Mouse (Mus musculus) hindbrain, embryonic 13.5 days (tissue): ENCODE measurements around the gene Prps1. TPM values are rescaled to one million over a fixed set of nuclear protein-coding genes. Genes with fewer than 3 reads are reported as not detected.
A peak's percentile ranks its signal among the peaks of the same experiment; 100 is the strongest.
"Not testable (repeated sequence)": the region's sequence is repeated elsewhere in the genome, so short reads cannot be mapped to it uniquely, and the experiment has no call there.

Experiments
- ATAC-seq: fragments of 200-750 bp; cut with Nextera tagmentation; 2 replicates; pipeline ENCODE4 v1.8.0; 2017; ENCODE audit warnings: moderate TSS enrichment; ENCODE audit not compliant: low FRiP score
- H3K27ac ChIP-seq: fragments of 300-500 bp; sonication (generic); 2 replicates; pipeline ENCODE4 v1.5.1; 2015; ENCODE audit warnings: inconsistent platforms, mild to moderate bottlenecking, moderate library complexity
- H3K27me3 ChIP-seq: fragments of 300-500 bp; sonication (generic); 2 replicates; pipeline ENCODE4 v1.6.1; 2015; ENCODE audit warnings: mild to moderate bottlenecking, inconsistent platforms
- H3K36me3 ChIP-seq: fragments of 300-500 bp; sonication (generic); 2 replicates; pipeline ENCODE4 v1.6.1; 2015; ENCODE audit warnings: mild to moderate bottlenecking, inconsistent platforms
- H3K4me1 ChIP-seq: fragments of 300-500 bp; sonication (generic); replicated peaks from 2 replicates; pipeline ENCODE4 v1.6.1; 2015; ENCODE audit warnings: inconsistent platforms
- H3K4me2 ChIP-seq: fragments of 300-500 bp; sonication (generic); 2 replicates; pipeline ENCODE4 v1.6.1; 2015; ENCODE audit warnings: inconsistent platforms, mild to moderate bottlenecking, moderate library complexity
- H3K4me3 ChIP-seq: fragments of 300-500 bp; sonication (generic); 2 replicates; pipeline ENCODE4 v1.5.1; 2015; ENCODE audit warnings: mild to moderate bottlenecking, inconsistent platforms
- H3K9ac ChIP-seq: fragments of 300-500 bp; sonication (generic); 2 replicates; pipeline ENCODE4 v1.6.1; 2015; ENCODE audit warnings: mild to moderate bottlenecking, inconsistent platforms
- H3K9me3 ChIP-seq: fragments of 300-500 bp; sonication (generic); 2 replicates; pipeline ENCODE4 v1.6.1; 2016; ENCODE audit warnings: inconsistent platforms
- WGBS: fragments of 180-500 bp; shearing (Covaris S2); methylation state at CpG from one replicate; pipeline ENCODE4 v1.1.7; 2015; 5-methylcytosine and 5-hydroxymethylcytosine counted together
- polyA plus RNA-seq: library from polyadenylated mRNA; unstranded; fragments of >200 nt; fragmentation: Nextera tagmentation; extraction: Ambion mirVana; gene quantifications from 2 replicates; pipeline ENCODE4 v1.2.1, GENCODE M21; 2015

The Prps1 gene
- polyA plus RNA-seq, 1 experiment from 2014 or later: 65.6 TPM

DNA sequence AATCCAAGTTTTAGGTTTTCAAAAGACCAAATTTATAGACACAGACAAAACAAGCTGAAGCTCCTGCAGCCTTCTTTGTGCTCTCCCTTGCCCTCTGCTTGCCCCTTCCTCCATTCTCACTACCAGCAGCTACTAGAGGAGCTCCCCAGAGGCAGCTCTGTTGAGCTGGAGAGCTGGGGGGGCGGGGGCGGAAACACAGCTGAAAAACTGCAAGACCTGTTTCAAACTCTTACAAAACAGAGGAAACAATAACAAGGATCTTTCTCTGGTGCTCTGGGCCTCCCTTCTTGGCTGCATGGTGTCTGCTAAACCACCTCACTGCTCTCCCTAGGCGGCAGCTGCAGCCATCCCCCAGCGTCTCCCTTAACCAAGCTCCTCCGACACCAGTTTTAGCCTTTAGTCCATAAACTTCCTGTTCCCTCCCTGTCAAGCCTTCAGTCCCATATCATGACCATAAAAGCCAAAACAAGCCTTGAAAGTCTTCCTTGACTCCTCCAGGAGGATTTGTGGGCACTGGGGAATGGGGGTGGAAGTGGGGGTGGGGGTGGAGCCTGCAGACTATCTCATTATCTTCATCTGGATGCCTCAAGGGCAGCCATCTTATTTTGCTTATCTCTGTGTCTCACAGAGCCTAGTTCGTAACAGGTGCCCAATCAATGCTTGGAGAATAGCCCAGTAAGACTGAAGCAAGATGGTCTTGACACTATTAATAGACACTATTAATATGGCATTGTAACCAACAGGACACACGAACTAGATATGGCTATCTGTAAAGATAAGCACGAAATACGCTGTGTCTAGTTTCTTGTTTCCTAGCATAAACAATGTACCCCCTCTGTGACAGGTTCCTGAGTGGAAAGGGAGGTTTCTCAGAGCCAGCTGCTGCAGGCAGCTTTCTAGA is 45.2 kb downstream of the Prps1 start:
- H3K4me1 ChIP-seq: no peaks in the 10 kb centered on the region
- 73% methylated on average over 9 of the region's 9 CpGs for WGBS
- H3K9ac ChIP-seq: no peak overlapping the region
- peaks cover 33% of the 10 kb centered on the region; the same call in 1 of the 2 replicates for H3K27me3 ChIP-seq
- ATAC-seq: no peak
- no peaks in the 10 kb centered on the region for H3K9me3 ChIP-seq
- H3K36me3 ChIP-seq: no peaks in the 10 kb centered on the region
- no peak overlapping the region for H3K27ac ChIP-seq
- no peak overlapping the region for H3K4me2 ChIP-seq
- no peak overlapping the region for H3K4me3 ChIP-seq

DNA sequence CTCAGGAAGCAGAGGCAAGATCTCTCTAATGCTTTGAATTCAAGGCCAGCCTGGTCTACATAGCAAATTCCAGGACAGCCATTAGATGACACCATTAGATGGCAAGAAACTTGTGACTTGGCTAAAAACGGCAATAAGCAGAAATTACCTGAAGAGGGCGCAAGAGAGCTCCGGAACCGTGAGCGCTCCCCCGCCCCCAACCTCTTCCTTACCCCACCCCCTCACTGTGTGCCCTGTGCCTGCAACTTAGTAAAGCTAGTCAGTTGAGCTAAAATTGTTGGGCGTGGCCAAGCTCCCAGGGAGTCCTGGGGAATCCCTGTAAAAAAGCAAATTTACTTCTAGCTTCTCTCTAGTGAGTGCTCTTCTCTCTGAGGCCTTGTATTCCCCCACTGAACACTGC is 47.5 kb downstream of the Prps1 start:
- no peaks in the 10 kb centered on the region for H3K9me3 ChIP-seq
- no peaks in the 10 kb centered on the region for H3K36me3 ChIP-seq
- ATAC-seq: no peak
- no peak overlapping the region for H3K4me3 ChIP-seq
- no peak overlapping the region for H3K9ac ChIP-seq
- H3K4me1 ChIP-seq: no peaks in the 10 kb centered on the region
- H3K27ac ChIP-seq: no peak overlapping the region
- WGBS: 10% methylated on average over 7 of the region's 7 CpGs
- peaks cover 42% of the 10 kb centered on the region; the same call in 1 of the 2 replicates for H3K27me3 ChIP-seq
- H3K4me2 ChIP-seq: no peak overlapping the region

DNA sequence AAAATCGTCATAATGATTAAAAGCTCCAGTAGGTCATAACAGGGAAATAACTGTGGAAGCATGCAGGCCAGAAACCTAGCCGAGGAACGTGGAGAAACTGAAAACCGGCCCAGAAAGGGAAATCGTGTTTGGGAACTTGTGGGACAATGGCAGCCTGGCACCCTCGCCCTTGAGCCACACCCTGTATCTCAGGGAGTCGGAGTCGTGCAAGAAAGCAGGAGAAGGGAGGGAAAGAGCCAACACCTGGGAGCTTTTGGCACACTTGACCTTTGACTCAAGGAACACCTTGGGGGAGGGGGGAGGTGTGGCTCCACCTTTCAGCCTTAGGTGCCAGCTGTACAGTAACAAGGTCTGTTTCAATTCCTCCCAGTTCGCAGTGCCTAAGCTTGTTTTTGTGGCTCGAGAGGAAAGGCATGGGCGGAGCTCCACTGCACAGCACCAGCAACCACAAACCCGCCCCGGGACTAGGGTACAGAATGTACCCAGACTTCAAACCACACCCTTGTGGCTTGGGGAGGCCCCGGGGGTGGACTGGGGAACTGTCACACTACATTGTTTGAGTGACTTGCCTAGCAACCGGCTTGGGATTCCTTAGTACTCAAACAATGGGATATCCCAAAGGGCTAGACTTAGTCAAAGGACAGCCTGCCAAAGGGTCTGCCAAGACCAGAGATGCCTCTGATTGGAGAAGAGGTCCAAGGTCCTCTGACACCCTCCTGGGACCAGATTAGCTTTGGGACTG is 49.3 kb downstream of the Prps1 start:
- H3K27ac ChIP-seq: no peak overlapping the region
- no peak overlapping the region for H3K4me2 ChIP-seq
- peaks cover 51% of the 10 kb centered on the region for H3K27me3 ChIP-seq
- 40% methylated on average over 15 of the region's 15 CpGs for WGBS
- no peak overlapping the region for H3K4me3 ChIP-seq
- H3K9me3 ChIP-seq: no peaks in the 10 kb centered on the region
- H3K36me3 ChIP-seq: no peaks in the 10 kb centered on the region
- no peak overlapping the region for H3K9ac ChIP-seq
- peak; percentile 43; the same call in 1 of the 2 replicates for ATAC-seq
- H3K4me1 ChIP-seq: no peaks in the 10 kb centered on the region

DNA sequence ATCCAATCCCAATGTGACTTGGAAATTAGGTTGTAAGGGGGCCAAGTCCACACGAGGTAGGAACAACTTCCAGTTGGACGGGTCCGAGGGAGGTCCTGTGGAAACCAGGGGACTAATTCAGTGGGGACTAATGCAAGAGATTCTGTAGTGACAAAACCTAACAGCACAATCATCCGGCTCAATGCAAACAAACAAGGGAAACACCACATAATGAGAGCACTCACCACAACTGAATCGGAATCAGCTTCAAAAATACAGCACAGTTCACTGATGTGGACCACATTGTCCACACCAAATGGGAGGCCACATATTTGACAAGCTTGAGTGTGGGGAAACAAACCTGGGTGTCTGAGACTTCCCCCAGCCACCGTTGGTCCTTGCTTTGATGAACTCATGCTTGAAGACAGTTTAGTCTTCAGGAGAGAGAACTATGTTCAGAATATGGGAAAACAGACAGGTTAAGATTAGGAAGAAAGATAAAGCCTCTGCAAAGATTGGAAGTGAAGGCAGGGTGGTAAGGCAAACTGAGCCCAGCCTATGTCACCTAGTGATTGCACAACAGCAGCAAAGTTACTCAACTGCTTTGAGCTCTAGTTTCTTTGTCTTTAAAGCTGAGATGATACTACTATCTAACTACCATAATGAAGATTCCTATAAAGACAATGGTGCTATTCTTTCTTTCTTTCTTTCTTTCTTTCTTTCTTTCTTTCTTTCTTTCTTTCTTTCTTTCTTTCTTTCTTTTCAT is 50.2 kb downstream of the Prps1 start:
- ATAC-seq: no peak
- Histone ChIP-seq H3K4me3 (no peak overlapping the region), H3K4me2 (no peak overlapping the region), H3K9me3 (no peaks in the 10 kb centered on the region), H3K4me1 (no peaks in the 10 kb centered on the region; the same call in 1 of the 2 replicates), H3K36me3 (no peaks in the 10 kb centered on the region), H3K27me3 (peaks cover 53% of the 10 kb centered on the region), H3K27ac (no peak overlapping the region), H3K9ac (no peak overlapping the region)
- 63% methylated on average over 6 of the region's 6 CpGs for WGBS

GRCm38 (mm10) chrX:140507377-140507776 is 51.0 kb downstream of the Prps1 start:
- no peak for ATAC-seq
- Histone ChIP-seq H3K27ac (no peak overlapping the region), H3K4me2 (no peak overlapping the region), H3K36me3 (no peaks in the 10 kb centered on the region), H3K9ac (no peak overlapping the region), H3K9me3 (no peaks in the 10 kb centered on the region), H3K4me3 (no peak overlapping the region), H3K4me1 (peaks cover 4% of the 10 kb centered on the region), H3K27me3 (peaks cover 55% of the 10 kb centered on the region)
- whole genome bisulfite sequencing: 89% methylated on average over 1 of the region's 1 CpGs

- not testable (repeated sequence) for H3K36me3 ChIP-seq, H3K27ac ChIP-seq, H3K4me2 ChIP-seq, H3K9me3 ChIP-seq, H3K9ac ChIP-seq, H3K4me3 ChIP-seq, H3K4me1 ChIP-seq, ATAC-seq
- WGBS: 88% methylated on average over 4 of the region's 4 CpGs
- H3K27me3 ChIP-seq: peaks cover 65% of the 10 kb centered on the region
These were observed 52.4 kb downstream of the Prps1 start for GRCm38 (mm10) chrX:140508791-140509190.

- H3K36me3 ChIP-seq: no peaks in the 10 kb centered on the region
- H3K4me3 ChIP-seq: no peak overlapping the region
- peaks cover 72% of the 10 kb centered on the region for H3K27me3 ChIP-seq
- H3K27ac ChIP-seq: no peak overlapping the region
- H3K4me2 ChIP-seq: no peak overlapping the region
- no peak overlapping the region for H3K9ac ChIP-seq
- WGBS: 47% methylated on average over 6 of the region's 6 CpGs
- H3K4me1 ChIP-seq: peaks cover 4% of the 10 kb centered on the region
- H3K9me3 ChIP-seq: no peaks in the 10 kb centered on the region
- no peak for ATAC-seq
These were observed 53.4 kb downstream of the Prps1 start for GRCm38 (mm10) chrX:140509817-140510216.

DNA sequence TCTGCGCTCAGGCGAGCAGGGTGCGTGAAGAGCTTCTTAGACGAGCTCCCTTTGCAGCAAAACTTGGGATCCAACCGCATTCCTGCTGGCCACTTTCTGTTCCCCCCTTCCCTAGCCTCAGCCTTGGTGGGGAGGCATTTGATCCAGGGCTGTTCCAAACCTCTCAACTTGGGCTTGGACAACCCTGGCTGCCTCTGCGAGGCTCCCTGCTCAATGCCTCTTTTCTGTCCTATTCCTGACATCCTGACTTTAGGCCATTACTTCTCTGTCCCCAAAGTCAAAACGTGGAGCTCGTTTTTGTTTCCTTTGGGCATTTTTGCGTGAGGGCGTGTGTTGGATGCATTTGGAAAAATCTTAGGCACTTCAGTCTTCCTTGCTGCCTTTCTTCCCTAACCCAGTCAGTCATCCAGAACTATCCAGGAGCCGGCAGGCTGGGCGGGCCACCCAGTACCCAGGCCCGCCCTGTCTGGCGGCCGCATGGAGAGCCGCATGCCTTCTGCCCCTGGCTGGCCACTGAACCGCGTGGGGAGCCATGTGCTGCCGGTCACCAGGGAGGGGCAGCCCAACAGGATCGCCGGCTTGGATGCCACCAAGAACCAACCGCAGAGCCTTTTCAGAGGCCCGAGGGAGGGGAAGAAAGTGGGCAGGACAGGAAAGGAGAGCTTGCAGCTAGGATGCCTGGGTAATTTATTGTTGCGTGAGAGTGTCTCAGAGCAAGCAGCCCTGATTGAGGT is 54.5 kb downstream of the Prps1 start:
- WGBS: 28% methylated on average over 24 of the region's 24 CpGs
- Histone ChIP-seq H3K36me3 (no peaks in the 10 kb centered on the region), H3K4me2 (peak overlapping the region; percentile 43), H3K27ac (no peak overlapping the region), H3K4me1 (peaks cover 4% of the 10 kb centered on the region), H3K9me3 (no peaks in the 10 kb centered on the region), H3K27me3 (peaks cover 68% of the 10 kb centered on the region), H3K9ac (peak overlapping the region; percentile 46; the same call in 1 of the 2 replicates), H3K4me3 (0 out of 2 replicates have a peak overlapping the region, but pooled peaks have one; percentile 12)
- ATAC-seq: peak; percentile 60; the same call in 1 of the 2 replicates

GRCm38 (mm10) chrX:140511687-140512651 is 55.6 kb downstream of the Prps1 start:
- no peaks in the 10 kb centered on the region for H3K9me3 ChIP-seq
- 34% methylated on average over 7 of the region's 7 CpGs for WGBS
- H3K9ac ChIP-seq: no peak overlapping the region
- no peak for ATAC-seq
- H3K36me3 ChIP-seq: no peaks in the 10 kb centered on the region
- H3K4me2 ChIP-seq: no peak overlapping the region
- H3K4me1 ChIP-seq: peaks cover 4% of the 10 kb centered on the region
- H3K27ac ChIP-seq: no peak overlapping the region
- H3K4me3 ChIP-seq: no peak overlapping the region
- peaks cover 60% of the 10 kb centered on the region for H3K27me3 ChIP-seq

DNA sequence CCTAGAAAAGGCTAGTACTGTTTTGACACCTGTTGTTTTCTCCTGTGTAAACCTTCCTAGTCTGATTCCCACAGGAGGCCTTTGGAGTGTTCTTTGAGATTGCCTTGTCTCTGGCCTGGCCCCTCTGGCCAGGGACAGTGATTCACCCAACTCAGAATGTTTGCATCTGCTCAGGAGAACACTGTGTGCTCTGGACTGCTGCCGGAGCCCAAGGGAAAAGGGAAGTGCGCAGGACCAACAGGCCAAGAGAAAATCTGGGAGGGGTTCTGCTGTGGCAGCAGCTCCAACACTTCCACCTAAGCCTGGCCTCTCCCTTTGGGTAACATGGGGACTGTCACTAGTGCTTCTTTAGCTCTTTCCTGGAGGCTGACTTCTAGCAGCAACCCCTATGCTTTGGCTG is 57.0 kb downstream of the Prps1 start:
- no peak overlapping the region for H3K4me3 ChIP-seq
- H3K27me3 ChIP-seq: peaks cover 64% of the 10 kb centered on the region
- H3K36me3 ChIP-seq: no peaks in the 10 kb centered on the region
- 88% methylated on average over 2 of the region's 2 CpGs for WGBS
- H3K9ac ChIP-seq: no peak overlapping the region
- H3K27ac ChIP-seq: no peak overlapping the region
- peaks cover 4% of the 10 kb centered on the region for H3K4me1 ChIP-seq
- H3K9me3 ChIP-seq: no peaks in the 10 kb centered on the region
- no peak for ATAC-seq
- no peak overlapping the region for H3K4me2 ChIP-seq

- WGBS: 91% methylated on average over 8 of the region's 8 CpGs
- no peak for ATAC-seq
These were observed 61.9 kb downstream of the Prps1 start for GRCm38 (mm10) chrX:140518351-140518750.

More at GRCm38 (mm10) chrX:140518351-140518750, 61.9 kb downstream of the Prps1 start:
- Histone ChIP-seq H3K27me3 (peaks cover 60% of the 10 kb centered on the region), H3K9me3 (no peaks in the 10 kb centered on the region), H3K4me1 (no peaks in the 10 kb centered on the region; the same call in 1 of the 2 replicates), H3K36me3 (no peaks in the 10 kb centered on the region), H3K27ac (no peak overlapping the region), H3K4me2 (no peak overlapping the region), H3K9ac (no peak overlapping the region), H3K4me3 (no peak overlapping the region)
